8 mouse cellular contexts compared by ENCODE assay signal in the genomic region with DNA sequence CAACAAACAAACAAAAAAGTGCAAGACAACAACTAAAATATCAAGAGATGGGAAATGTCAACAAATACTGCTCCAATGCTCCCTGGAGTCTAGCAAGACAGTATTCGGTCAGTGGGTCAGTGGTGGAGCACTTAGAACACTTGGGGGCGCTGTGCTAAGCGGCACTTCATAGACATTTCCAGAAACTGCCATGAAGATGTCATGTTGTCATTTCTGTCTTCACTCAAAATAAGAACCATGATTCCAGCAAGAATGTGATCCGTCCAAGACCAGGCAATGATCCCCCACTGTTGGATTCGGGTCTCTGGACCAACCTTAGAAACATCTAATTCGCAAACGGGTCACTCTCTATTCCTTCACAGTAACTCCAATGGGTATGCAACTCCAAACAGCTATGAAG. TPM values are rescaled to one million over a fixed set of nuclear protein-coding genes. Genes with fewer than 3 reads are reported as not detected.
DNase-seq lines count a peak whose midpoint lies in the region; ATAC-seq and TF ChIP-seq lines count a peak whose summit lies in the region.

No protein-coding gene starts in this region.

- no peak for ATAC-seq in embryonic facial prominence, embryonic 15.5 days (ENCODE audit: insufficient number of reproducible peaks, low FRiP score, low TSS enrichment, low read depth)
- ATAC-seq in limb, embryonic 13.5 days (ENCODE audit: low FRiP score, low read depth): no peak
- ATAC-seq in midbrain, embryonic 12.5 days (ENCODE audit: low FRiP score, low read depth): no peak
- ATAC-seq in stomach, postnatal 0 days (ENCODE audit: low FRiP score, low TSS enrichment): no peak

- H3K36me3 ChIP-seq in embryonic facial prominence, embryonic 15.5 days: peaks cover 20% of the 10 kb centered on the region; the same call in 1 of the 2 replicates
- peaks cover 24% of the 10 kb centered on the region for H3K36me3 ChIP-seq in limb, embryonic 13.5 days
- peaks cover 5% of the 10 kb centered on the region; the same call in 1 of the 2 replicates for H3K36me3 ChIP-seq in midbrain, embryonic 12.5 days
- no peaks in the 10 kb centered on the region; the same call in 1 of the 2 replicates for H3K36me3 ChIP-seq in stomach, postnatal 0 days (ENCODE audit: control insufficient read depth, insufficient read depth, low read length)

- H3K27me3 ChIP-seq in embryonic facial prominence, embryonic 15.5 days: no peaks in the 10 kb centered on the region
- no peaks in the 10 kb centered on the region for H3K27me3 ChIP-seq in limb, embryonic 13.5 days
- H3K27me3 ChIP-seq in midbrain, embryonic 12.5 days: no peaks in the 10 kb centered on the region
- H3K27me3 ChIP-seq in stomach, postnatal 0 days (ENCODE audit: control insufficient read depth, insufficient read depth, low read length): no peaks in the 10 kb centered on the region

- H3K4me1 ChIP-seq in embryonic facial prominence, embryonic 15.5 days: peaks cover 26% of the 10 kb centered on the region
- peaks cover 28% of the 10 kb centered on the region for H3K4me1 ChIP-seq in limb, embryonic 13.5 days
- peaks cover 25% of the 10 kb centered on the region for H3K4me1 ChIP-seq in midbrain, embryonic 12.5 days
- H3K4me1 ChIP-seq in stomach, postnatal 0 days (replicated peaks; ENCODE audit: control insufficient read depth, insufficient read depth): no peaks in the 10 kb centered on the region; the same call in 1 of the 2 replicates

- peak; percentile 80 for TF ChIP-seq CTCF in stomach, postnatal 0 days (IDR thresholded peaks at IDR 0.05; ENCODE audit: low read depth)

- H3K4me3 ChIP-seq in embryonic facial prominence, embryonic 15.5 days (replicated peaks): peak overlapping the region; percentile 93
- peak overlapping the region; percentile 68 for H3K4me3 ChIP-seq in limb, embryonic 13.5 days
- H3K4me3 ChIP-seq in midbrain, embryonic 12.5 days: peak overlapping the region; percentile 73
- H3K4me3 ChIP-seq in stomach, postnatal 0 days (ENCODE audit: low read depth, low read length): peak overlapping the region; percentile 79

- no peaks in the 10 kb centered on the region for H3K9me3 ChIP-seq in embryonic facial prominence, embryonic 15.5 days (replicated peaks)
- no peaks in the 10 kb centered on the region for H3K9me3 ChIP-seq in limb, embryonic 13.5 days
- no peaks in the 10 kb centered on the region for H3K9me3 ChIP-seq in midbrain, embryonic 12.5 days
- no peaks in the 10 kb centered on the region for H3K9me3 ChIP-seq in stomach, postnatal 0 days (ENCODE audit: control insufficient read depth, low read length)

- H3K27ac ChIP-seq in embryonic facial prominence, embryonic 15.5 days (replicated peaks): peak overlapping the region; percentile 96
- H3K27ac ChIP-seq in limb, embryonic 13.5 days: no peak overlapping the region
- H3K27ac ChIP-seq in midbrain, embryonic 12.5 days (replicated peaks): no peak overlapping the region
- peak overlapping the region; percentile 95; the same call in 1 of the 2 replicates for H3K27ac ChIP-seq in stomach, postnatal 0 days (replicated peaks)

- no peak for TF ChIP-seq EP300 in stomach, postnatal 0 days (optimal IDR thresholded peaks at IDR 0.05)

- no peak overlapping the region for H3K9ac ChIP-seq in embryonic facial prominence, embryonic 15.5 days
- peak overlapping the region; percentile 81 for H3K9ac ChIP-seq in limb, embryonic 13.5 days
- no peak overlapping the region for H3K9ac ChIP-seq in midbrain, embryonic 12.5 days (replicated peaks)
- H3K9ac ChIP-seq in stomach, postnatal 0 days (ENCODE audit: low read length): no peak overlapping the region

- peak; percentile 55 to 63 for DNase-seq in layer of hippocampus, postnatal 10 days (ENCODE audit: low spot score in 2 of 2)
- no peak for DNase-seq in layer of hippocampus, postnatal 36 days
- DNase-seq in adrenal gland, postnatal 10 days: peak; percentile 72
- peak; percentile 70 for DNase-seq in heart, postnatal 4 days
- peak; percentile 61 for DNase-seq in stomach, postnatal 0 days (ENCODE audit: low spot score)

- H3K4me2 ChIP-seq in embryonic facial prominence, embryonic 15.5 days (replicated peaks): peak overlapping the region; percentile 79
- peak overlapping the region; percentile 73 for H3K4me2 ChIP-seq in limb, embryonic 13.5 days (replicated peaks)
- H3K4me2 ChIP-seq in midbrain, embryonic 12.5 days (replicated peaks): peak overlapping the region; percentile 80
- peak overlapping the region; percentile 73 for H3K4me2 ChIP-seq in stomach, postnatal 0 days (replicated peaks; ENCODE audit: low read depth)

- 13% methylated on average over 7 of the region's 7 CpGs for WGBS in embryonic facial prominence, embryonic 15.5 days
- 18% methylated on average over 7 of the region's 7 CpGs for WGBS in limb, embryonic 13.5 days
- WGBS in midbrain, embryonic 12.5 days: 15% methylated on average over 7 of the region's 7 CpGs
- 14% methylated on average over 7 of the region's 7 CpGs for WGBS in stomach, postnatal 0 days

RNA-seq across cellular contexts. Expression of gene Cars2, which starts 0.9 kb away (rescaled TPM):
- 10 to 100 TPM; 26.1 to 28.6 TPM for total RNA-seq in layer of hippocampus, postnatal 10 days (2021)
- 10 to 100 TPM; 22.3 to 24.8 TPM for total RNA-seq in layer of hippocampus, postnatal 36 days (2021)
- total RNA-seq in adrenal gland, postnatal 10 days (2021): 10 to 100 TPM; 38.4 to 39.3 TPM
- polyA plus RNA-seq in embryonic facial prominence, embryonic 15.5 days (2015; fragmentation: Nextera tagmentation; extraction: Ambion mirVana): 28.7 and 31.4 TPM in 2 replicates
- total RNA-seq in heart, postnatal 4 days (2021): 10 to 100 TPM; 31.9 to 36.3 TPM
- polyA plus RNA-seq in limb, embryonic 13.5 days (2015; fragmentation: Nextera tagmentation; extraction: Ambion mirVana): 23.3 and 25.3 TPM in 2 replicates
- 17.6 and 20.9 TPM in 2 replicates for polyA plus RNA-seq in midbrain, embryonic 12.5 days (2016; fragmentation: Nextera tagmentation; extraction: Ambion mirVana)
- polyA plus RNA-seq in stomach, postnatal 0 days (2015; fragmentation: Nextera tagmentation; extraction: Ambion mirVana): 11.7 and 13.1 TPM in 2 replicates

RNA-seq across cellular contexts. Expression of gene Ing1, which starts 5.7 kb away (rescaled TPM):
- total RNA-seq in layer of hippocampus, postnatal 10 days (2021): 10 to 100 TPM; 35.6 to 39.5 TPM
- 10 to 100 TPM; 35.3 to 42.6 TPM for total RNA-seq in layer of hippocampus, postnatal 36 days (2021)
- 10 to 100 TPM; 31.2 to 35.7 TPM for total RNA-seq in adrenal gland, postnatal 10 days (2021)
- 36.3 and 49.5 TPM in 2 replicates for polyA plus RNA-seq in embryonic facial prominence, embryonic 15.5 days (2015; fragmentation: Nextera tagmentation; extraction: Ambion mirVana)
- total RNA-seq in heart, postnatal 4 days (2021): 10 to 100 TPM; 34.7 to 38.1 TPM
- polyA plus RNA-seq in limb, embryonic 13.5 days (2015; fragmentation: Nextera tagmentation; extraction: Ambion mirVana): 37.9 and 42.5 TPM in 2 replicates
- 45.2 and 49.3 TPM in 2 replicates for polyA plus RNA-seq in midbrain, embryonic 12.5 days (2016; fragmentation: Nextera tagmentation; extraction: Ambion mirVana)
- polyA plus RNA-seq in stomach, postnatal 0 days (2015; fragmentation: Nextera tagmentation; extraction: Ambion mirVana): 23.1 and 23.2 TPM in 2 replicates

RNA-seq across cellular contexts. Expression of gene Naxd, which starts 52.4 kb away (rescaled TPM):
- total RNA-seq in layer of hippocampus, postnatal 10 days (2021): 10 to 100 TPM; 52.7 to 67.3 TPM
- 10 to 100 TPM; 59.3 to 60.0 TPM for total RNA-seq in layer of hippocampus, postnatal 36 days (2021)
- total RNA-seq in adrenal gland, postnatal 10 days (2021): 10 to 100 TPM; 60.9 to 63.3 TPM
- polyA plus RNA-seq in embryonic facial prominence, embryonic 15.5 days (2015; fragmentation: Nextera tagmentation; extraction: Ambion mirVana): 120 and 132 TPM in 2 replicates
- 10 to 100 TPM; 37.1 to 39.1 TPM for total RNA-seq in heart, postnatal 4 days (2021)
- 128 and 132 TPM in 2 replicates for polyA plus RNA-seq in limb, embryonic 13.5 days (2015; fragmentation: Nextera tagmentation; extraction: Ambion mirVana)
- 117 and 122 TPM in 2 replicates for polyA plus RNA-seq in midbrain, embryonic 12.5 days (2016; fragmentation: Nextera tagmentation; extraction: Ambion mirVana)
- polyA plus RNA-seq in stomach, postnatal 0 days (2015; fragmentation: Nextera tagmentation; extraction: Ambion mirVana): 79.1 and 84.8 TPM in 2 replicates

Comparison
In these comparisons a context has a peak if more than half of its experiments do, and no peak if none do; other contexts are left out.
1. DNase-seq: peak in layer of hippocampus, postnatal 10 days (2 of 2), adrenal gland, postnatal 10 days (single experiment), heart, postnatal 4 days (single experiment) and stomach, postnatal 0 days (single experiment); none in layer of hippocampus, postnatal 36 days (0 of 2).
2. H3K27ac ChIP-seq: peak in embryonic facial prominence, embryonic 15.5 days (single experiment) and stomach, postnatal 0 days (single experiment); none in limb, embryonic 13.5 days (single experiment) and midbrain, embryonic 12.5 days (single experiment).
3. Peak in every context shown above with its lines, with median percentiles within 50 percentile points of each other: H3K4me2 ChIP-seq and H3K4me3 ChIP-seq.